Mouse (Mus musculus) right cerebral cortex, postnatal 10 days (tissue): ENCODE results near the gene Apol11a.
"Not testable (repeated sequence)": the region's sequence is repeated elsewhere in the genome, so short reads cannot be mapped to it uniquely, and the experiment has no call there.

Source experiments
- DNase-seq, 2 experiments: peaks; one replicate each; pipeline ENCODE4 v3.0.0; 2021; ENCODE audit warnings: low spot score in 2 of 2

The Apol11a gene

GRCm38 (mm10) chr15:77507966-77508365, at the start of gene Apol11a:
Gene Apol11a (plus strand): TSS chr15:77508271.
- not testable (repeated sequence) for DNase-seq

GRCm38 (mm10) chr15:77474699-77475390, 33.2 kb upstream of the Apol11a start:
- not testable (repeated sequence) for DNase-seq

GRCm38 (mm10) chr15:77476693-77477092, 31.4 kb upstream of the Apol11a start, which contains the start of gene Apol10a:
Gene Apol10a (plus strand): TSS chr15:77477047.
- not testable (repeated sequence) for DNase-seq

GRCm38 (mm10) chr15:77482140-77482794, 25.8 kb upstream of the Apol11a start:
- DNase-seq: no peak

GRCm38 (mm10) chr15:77493181-77493580, 14.9 kb upstream of the Apol11a start:
- DNase-seq: not testable (repeated sequence)

- DNase-seq: not testable (repeated sequence)
Measured at GRCm38 (mm10) chr15:77494694-77495093, 13.4 kb upstream of the Apol11a start.

- not testable (repeated sequence) for DNase-seq
Measured at GRCm38 (mm10) chr15:77520596-77520995, 12.5 kb downstream of the Apol11a start.

- peak; percentile 37 to 62 for DNase-seq
Measured at GRCm38 (mm10) chr15:77523186-77523843, 15.2 kb downstream of the Apol11a start.

GRCm38 (mm10) chr15:77533216-77533615, 25.1 kb downstream of the Apol11a start, which contains the start of gene Apol7c:
Gene Apol7c (minus strand): TSS chr15:77533316.
- DNase-seq: no peak

GRCm38 (mm10) chr15:77539221-77539620, 31.1 kb downstream of the Apol11a start:
- DNase-seq: not testable (repeated sequence)

GRCm38 (mm10) chr15:77561792-77562191, 53.7 kb downstream of the Apol11a start, which contains the start of gene 1700025B11Rik:
Gene 1700025B11Rik (minus strand): TSS chr15:77561892.
- DNase-seq: no peak

- DNase-seq: no peak
Measured at GRCm38 (mm10) chr15:77563219-77563618, 55.1 kb downstream of the Apol11a start.
